Mouse (Mus musculus): Measurements from ENCODE around the gene Slc22a29.
"Not testable (repeated sequence)": the region's sequence is repeated elsewhere in the genome, so short reads cannot be mapped to it uniquely, and the experiment has no call there.

Gene Slc22a29

DNA sequence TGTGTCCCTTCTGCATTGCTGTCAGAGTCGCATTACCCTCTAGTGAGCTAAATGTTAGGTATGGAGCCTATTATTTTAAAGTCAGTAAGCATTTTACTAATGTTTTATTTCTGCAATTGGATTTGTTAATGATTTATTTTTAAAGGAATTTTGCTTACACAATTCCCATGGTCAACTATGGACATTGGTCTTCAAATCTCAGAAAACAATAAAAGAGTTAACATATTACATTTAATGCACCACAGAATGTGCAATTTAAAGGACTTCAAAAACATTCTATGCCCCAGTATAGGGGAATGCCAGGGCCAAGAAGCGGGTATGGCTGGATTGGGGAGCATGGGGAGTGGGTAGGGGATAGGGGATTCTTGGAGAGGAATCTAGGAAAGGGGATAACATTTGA, at the start of gene Slc22a29:
Slc22a29 (minus strand) TSS at position 101 of the 400 bp plus-strand sequence.
- no peak for DNase-seq

DNA sequence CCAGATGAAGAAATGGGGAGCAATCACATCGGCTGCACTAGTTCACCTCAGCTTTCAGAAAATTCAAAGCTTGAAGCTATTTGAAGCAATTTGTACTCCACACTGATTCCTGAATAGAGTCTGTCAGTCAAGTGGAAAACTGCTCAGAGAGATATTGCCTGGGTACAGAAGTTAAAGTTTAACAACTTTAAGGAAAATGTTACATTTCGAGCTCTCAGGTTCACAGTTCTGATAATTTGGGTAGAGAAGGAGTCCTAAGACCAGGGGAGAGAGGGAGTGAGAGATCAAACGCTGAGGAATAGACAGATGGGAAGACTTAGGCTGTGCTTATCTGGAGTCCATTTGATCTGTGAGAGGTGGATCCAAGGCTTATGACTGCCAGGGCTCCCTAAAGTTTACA, 46.6 kb upstream of the Slc22a29 start:
- no peak for DNase-seq

GRCm38 (mm10) chr19:8252705-8253037, 34.0 kb upstream of the Slc22a29 start:
- no peak for DNase-seq

GRCm38 (mm10) chr19:8251896-8252704, 33.4 kb upstream of the Slc22a29 start:
- peak; percentile 10 for DNase-seq

- DNase-seq: no peak
Measured at GRCm38 (mm10) chr19:8228916-8229315, 10.2 kb upstream of the Slc22a29 start.

GRCm38 (mm10) chr19:8148787-8149523, 69.7 kb downstream of the Slc22a29 start:
- DNase-seq: no peak

GRCm38 (mm10) chr19:8142716-8143115, 76.0 kb downstream of the Slc22a29 start:
- not testable (repeated sequence) for DNase-seq

DNA sequence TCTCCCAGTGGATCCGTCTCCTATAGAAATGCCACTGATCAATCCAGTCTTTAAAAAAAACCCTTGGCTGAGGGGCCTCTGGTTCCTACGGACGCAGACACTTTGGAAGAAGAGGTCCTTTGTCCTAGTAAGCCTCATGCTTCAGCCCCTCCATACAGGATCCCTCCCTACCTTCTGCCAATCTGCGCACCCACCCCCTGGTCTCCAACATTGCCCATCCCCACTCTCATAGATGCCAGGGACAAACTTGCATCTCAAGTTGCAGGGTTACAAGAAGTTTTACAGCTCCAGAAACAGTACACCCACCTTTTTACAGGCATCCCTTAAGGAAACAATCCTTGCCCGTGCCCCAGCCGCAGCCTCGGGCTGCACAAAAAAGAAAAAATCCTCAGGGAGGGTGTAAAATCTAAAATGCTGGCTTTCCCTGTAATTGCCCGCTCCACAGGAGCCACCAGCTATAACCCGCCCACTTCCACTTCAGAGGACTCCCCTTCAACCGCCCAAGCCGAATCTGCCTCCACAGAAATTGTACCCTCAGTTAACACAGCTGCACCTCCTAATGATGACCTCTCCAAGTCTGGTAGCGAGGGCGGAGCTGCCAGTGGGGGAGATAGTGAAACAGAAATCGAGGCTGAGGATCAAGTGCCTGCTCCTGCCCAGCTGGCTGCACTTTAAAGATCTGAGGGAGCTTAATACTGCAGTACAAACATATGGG, 84.4 kb downstream of the Slc22a29 start:
- not testable (repeated sequence) for DNase-seq

GRCm38 (mm10) chr19:8131881-8132280, 86.8 kb downstream of the Slc22a29 start, which contains the start of gene Slc22a28:
Gene Slc22a28 (minus strand): TSS chr19:8131982.
- not testable (repeated sequence) for DNase-seq

Data from lung, postnatal 36 days (tissue).